Mouse (Mus musculus) skeletal muscle tissue, adult 2 months (tissue): Measurements from ENCODE around the gene Podn.

ENCODE experiments used
- DNase-seq: peaks from one replicate; pipeline ENCODE4 v3.0.0-alpha.2; 2012; ENCODE audit warnings: low read depth, low spot score

Gene Podn

DNA sequence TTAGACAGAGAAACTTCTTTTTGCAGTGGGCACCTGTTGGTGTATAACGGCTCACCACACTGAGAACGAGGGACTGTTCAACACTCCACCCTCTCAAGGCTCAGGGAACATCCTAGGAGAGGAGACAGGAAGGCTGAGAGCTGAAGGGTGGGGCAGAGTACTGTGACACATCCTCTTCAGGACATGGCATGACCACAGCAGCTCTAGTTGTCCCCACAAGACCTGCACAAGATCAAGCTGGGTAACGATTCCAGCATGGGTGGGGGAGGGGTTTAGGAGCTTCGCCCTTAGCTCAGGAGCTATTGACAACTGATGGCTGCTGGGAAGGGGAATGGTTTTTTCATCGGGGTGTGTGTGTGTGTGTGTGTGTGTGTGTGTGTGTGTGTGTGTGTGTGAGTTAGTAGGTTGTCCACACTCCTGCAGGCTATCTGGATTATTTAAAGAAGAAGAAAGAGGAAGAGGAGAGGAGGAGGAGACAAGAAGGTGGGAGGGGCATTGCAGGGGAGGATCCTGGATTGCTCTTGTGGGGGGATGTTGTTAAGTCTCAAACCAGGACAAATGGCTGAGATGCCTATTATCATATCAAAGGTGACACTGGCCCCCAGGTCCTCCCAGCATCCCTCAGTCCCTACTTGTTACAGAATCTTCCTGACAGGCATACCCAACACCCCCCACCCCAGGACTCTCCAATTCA is 129.7 kb downstream of the Podn start:
- DNase-seq: no peak
